Mouse (Mus musculus): ENCODE measurements around the gene Cryab. TPM values are rescaled to one million over a fixed set of nuclear protein-coding genes. Genes with fewer than 3 reads are reported as not detected.

Cryab gene
- polyA plus RNA-seq, 1 experiment from 2014 or later = 9.1 TPM

GRCm38 (mm10) chr9:50738914-50739870 is 11.9 kb upstream of the Cryab start, which contains the start of gene Dixdc1:
TSS of gene Dixdc1 (minus strand) at chr9:50739517.
- WGBS (ENCODE audit: insufficient replicate concordance) = 11% methylated on average over 36 of the region's 36 CpGs
- no peak for TF ChIP-seq EP300 (IDR thresholded peaks at IDR 0.05; ENCODE audit: low read depth)
- TF ChIP-seq CTCF (IDR thresholded peaks at IDR 0.05; ENCODE audit: low read depth) = no peak
- ATAC-seq = peak; percentile 100

GRCm38 (mm10) chr9:50740867-50741784 is 10.0 kb upstream of the Cryab start:
- WGBS (ENCODE audit: insufficient replicate concordance) = 84% methylated on average over 14 of the region's 14 CpGs
- no peak for DNase-seq
- no peaks in the 10 kb centered on the region for H3K27me3 ChIP-seq (ENCODE audit: insufficient read depth, low read length)
- peaks cover 2% of the 10 kb centered on the region for H3K4me1 ChIP-seq (ENCODE audit: insufficient read depth)
- ATAC-seq = no peak
- no peak overlapping the region for H3K27ac ChIP-seq (ENCODE audit: low read depth)
- H3K9ac ChIP-seq (replicated peaks) = no peak overlapping the region
- TF ChIP-seq CTCF (IDR thresholded peaks at IDR 0.05; ENCODE audit: low read depth) (no peak), EP300 (IDR thresholded peaks at IDR 0.05; ENCODE audit: low read depth) (no peak)
- no peaks in the 10 kb centered on the region for H3K9me3 ChIP-seq (ENCODE audit: low read length)
- H3K4me2 ChIP-seq (ENCODE audit: low read depth, low read length) = no peak overlapping the region
- H3K4me3 ChIP-seq (ENCODE audit: low read depth, low read length) = no peak overlapping the region
- H3K36me3 ChIP-seq (replicated peaks; ENCODE audit: insufficient read depth, low read length) = no peaks in the 10 kb centered on the region; the same call in 1 of the 2 replicates

More at GRCm38 (mm10) chr9:50738914-50739870, 11.9 kb upstream of the Cryab start, which contains the start of gene Dixdc1:
- H3K4me3 ChIP-seq (ENCODE audit: low read depth, low read length) = peak within 1 kb of the TSS; percentile 26; the same call in 1 of the 2 replicates
- peaks cover 2% of the 10 kb centered on the region for H3K4me1 ChIP-seq (ENCODE audit: insufficient read depth)
- H3K9me3 ChIP-seq (ENCODE audit: low read length) = no peaks in the 10 kb centered on the region
- H3K4me2 ChIP-seq (ENCODE audit: low read depth, low read length) = peak within 1 kb of the TSS; percentile 69
- peak within 1 kb of the TSS; percentile 8; the same call in 1 of the 2 replicates for H3K27ac ChIP-seq (ENCODE audit: low read depth)
- H3K36me3 ChIP-seq (replicated peaks; ENCODE audit: insufficient read depth, low read length) = no peaks in the 10 kb centered on the region; the same call in 1 of the 2 replicates
- DNase-seq = peak; percentile 93
- H3K27me3 ChIP-seq (ENCODE audit: insufficient read depth, low read length) = no peaks in the 10 kb centered on the region
- no peak within 1 kb of the TSS for H3K9ac ChIP-seq (replicated peaks)

GRCm38 (mm10) chr9:50742261-50742660 is 8.9 kb upstream of the Cryab start:
- no peak overlapping the region for H3K9ac ChIP-seq (replicated peaks)
- no peaks in the 10 kb centered on the region for H3K9me3 ChIP-seq (ENCODE audit: low read length)
- 85% methylated on average over 3 of the region's 3 CpGs for WGBS (ENCODE audit: insufficient replicate concordance)
- no peak overlapping the region for H3K4me3 ChIP-seq (ENCODE audit: low read depth, low read length)
- H3K36me3 ChIP-seq (replicated peaks; ENCODE audit: insufficient read depth, low read length) = no peaks in the 10 kb centered on the region; the same call in 1 of the 2 replicates
- H3K27me3 ChIP-seq (ENCODE audit: insufficient read depth, low read length) = no peaks in the 10 kb centered on the region
- TF ChIP-seq CTCF (IDR thresholded peaks at IDR 0.05; ENCODE audit: low read depth) (no peak), EP300 (IDR thresholded peaks at IDR 0.05; ENCODE audit: low read depth) (no peak)
- H3K4me1 ChIP-seq (ENCODE audit: insufficient read depth) = peaks cover 2% of the 10 kb centered on the region
- H3K27ac ChIP-seq (ENCODE audit: low read depth) = no peak overlapping the region
- DNase-seq = no peak
- no peak overlapping the region for H3K4me2 ChIP-seq (ENCODE audit: low read depth, low read length)
- ATAC-seq = no peak

GRCm38 (mm10) chr9:50742744-50743143 is 8.4 kb upstream of the Cryab start:
- DNase-seq (no peak), ATAC-seq (no peak)
- no peaks in the 10 kb centered on the region; the same call in 1 of the 2 replicates for H3K36me3 ChIP-seq (replicated peaks; ENCODE audit: insufficient read depth, low read length)

GRCm38 (mm10) chr9:50745806-50746205 is 5.3 kb upstream of the Cryab start:
- peak overlapping the region; percentile 46 for H3K4me3 ChIP-seq (ENCODE audit: low read depth, low read length)
- H3K27ac ChIP-seq (ENCODE audit: low read depth) = peak overlapping the region; percentile 85

More at GRCm38 (mm10) chr9:50742744-50743143, 8.4 kb upstream of the Cryab start:
- Histone ChIP-seq H3K4me1 (ENCODE audit: insufficient read depth) (peaks cover 2% of the 10 kb centered on the region), H3K4me3 (ENCODE audit: low read depth, low read length) (no peak overlapping the region), H3K27ac (ENCODE audit: low read depth) (no peak overlapping the region), H3K27me3 (ENCODE audit: insufficient read depth, low read length) (no peaks in the 10 kb centered on the region), H3K9ac (replicated peaks) (no peak overlapping the region), H3K4me2 (ENCODE audit: low read depth, low read length) (no peak overlapping the region), H3K9me3 (ENCODE audit: low read length) (no peaks in the 10 kb centered on the region)
- no peak for TF ChIP-seq CTCF (IDR thresholded peaks at IDR 0.05; ENCODE audit: low read depth)
- no peak for TF ChIP-seq EP300 (IDR thresholded peaks at IDR 0.05; ENCODE audit: low read depth)
- WGBS (ENCODE audit: insufficient replicate concordance) = 57% methylated on average over 2 of the region's 2 CpGs

More at GRCm38 (mm10) chr9:50745806-50746205, 5.3 kb upstream of the Cryab start:
- H3K4me2 ChIP-seq (ENCODE audit: low read depth, low read length) = peak overlapping the region; percentile 53
- ATAC-seq (peak; percentile 73), DNase-seq (no peak)
- TF ChIP-seq CTCF (IDR thresholded peaks at IDR 0.05; ENCODE audit: low read depth) (no peak), EP300 (IDR thresholded peaks at IDR 0.05; ENCODE audit: low read depth) (no peak)
- H3K27me3 ChIP-seq (ENCODE audit: insufficient read depth, low read length) = no peaks in the 10 kb centered on the region
- H3K36me3 ChIP-seq (replicated peaks; ENCODE audit: insufficient read depth, low read length) = no peaks in the 10 kb centered on the region; the same call in 1 of the 2 replicates
- no peaks in the 10 kb centered on the region for H3K4me1 ChIP-seq (ENCODE audit: insufficient read depth)
- H3K9me3 ChIP-seq (ENCODE audit: low read length) = no peaks in the 10 kb centered on the region
- WGBS (ENCODE audit: insufficient replicate concordance) = 26% methylated on average over 7 of the region's 7 CpGs
- H3K9ac ChIP-seq (replicated peaks) = peak overlapping the region; percentile 61
